Mouse (Mus musculus): ENCODE measurements around the gene Hint2. TPM values are rescaled to one million over a fixed set of nuclear protein-coding genes. Genes with fewer than 3 reads are reported as not detected.

Gene Hint2
- polyA plus RNA-seq, 1 experiment from 2014 or later, result 78.6 TPM

DNA sequence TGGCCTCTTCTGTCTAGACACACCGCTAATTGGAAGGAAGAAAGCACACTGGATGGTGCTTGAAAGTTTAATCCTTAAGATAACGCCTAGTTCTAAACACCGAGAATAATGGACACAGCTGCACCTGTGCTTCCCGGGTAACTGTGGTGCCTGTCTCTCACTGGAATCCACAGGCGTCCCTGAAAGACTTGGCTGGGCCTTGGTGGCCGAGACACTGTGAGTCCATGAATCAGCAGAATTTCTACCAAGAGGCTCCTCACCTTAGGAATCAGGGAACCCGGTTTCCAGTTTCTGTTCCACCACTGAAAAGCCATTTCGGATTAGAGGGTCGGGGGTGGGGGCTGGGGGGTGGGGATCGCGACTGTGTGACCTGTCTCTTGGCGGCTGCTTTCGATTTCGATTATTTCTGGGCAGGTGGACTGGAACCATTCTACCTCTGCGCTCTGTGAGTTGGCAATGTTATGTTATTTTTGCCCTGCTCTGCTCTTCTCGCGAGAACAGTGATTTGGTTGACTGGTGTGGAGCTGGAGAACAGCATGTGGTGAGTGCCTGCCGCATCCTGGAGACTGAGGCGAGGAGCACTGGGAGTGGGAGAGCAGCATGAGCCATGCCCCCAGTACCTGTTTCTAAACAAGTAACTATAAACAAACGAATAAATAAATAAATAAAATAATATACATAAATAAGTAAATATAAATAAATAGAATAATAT is 27.0 kb downstream of the Hint2 start:
- Histone ChIP-seq H3K36me3 (no peaks in the 10 kb centered on the region), H3K9me3 (peaks cover 10% of the 10 kb centered on the region), H3K9ac (no peak overlapping the region), H3K27me3 (no peaks in the 10 kb centered on the region), H3K4me2 (0 out of 2 replicates have a peak overlapping the region, but pooled peaks have one; percentile 13), H3K4me3 (no peak overlapping the region), H3K27ac (no peak overlapping the region), H3K4me1 (replicated peaks) (peaks cover 40% of the 10 kb centered on the region)
- 48% methylated on average over 20 of the region's 20 CpGs for WGBS
- ATAC-seq (ENCODE audit: low FRiP score), result no peak

DNA sequence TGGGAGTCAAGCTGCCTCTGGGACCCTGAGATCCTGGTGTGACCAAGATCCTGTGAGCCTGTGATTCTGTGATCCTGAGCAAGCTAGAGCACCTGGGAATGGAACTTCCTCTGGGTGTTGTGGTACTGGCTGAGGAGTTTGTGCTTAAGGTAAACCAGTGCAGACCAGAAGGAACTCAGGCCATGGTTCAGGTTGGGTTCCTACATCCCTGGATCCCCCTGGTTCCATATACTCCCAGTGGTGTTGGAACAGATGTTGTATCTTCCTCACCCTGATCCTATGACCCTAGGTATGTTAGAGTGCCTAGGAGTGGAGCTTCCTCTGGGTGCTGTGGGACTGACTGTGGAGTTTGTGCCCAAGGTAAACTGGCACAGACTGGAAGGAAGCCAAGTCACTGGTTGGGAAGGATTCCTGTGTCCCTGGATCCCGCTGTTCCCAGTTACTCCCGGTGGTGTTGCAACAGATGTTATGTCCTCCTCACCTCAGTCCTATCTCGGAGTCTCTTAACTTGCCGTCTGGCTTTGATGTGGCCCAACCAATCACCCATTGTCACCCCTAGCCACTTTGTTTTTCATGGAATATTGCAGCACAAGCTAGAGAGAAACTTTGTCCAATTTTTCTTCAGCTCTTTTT is 36.0 kb downstream of the Hint2 start:
- 86% methylated on average over 4 of the region's 4 CpGs for WGBS
- Histone ChIP-seq H3K9me3 (peaks cover 11% of the 10 kb centered on the region), H3K9ac (no peak overlapping the region)

DNA sequence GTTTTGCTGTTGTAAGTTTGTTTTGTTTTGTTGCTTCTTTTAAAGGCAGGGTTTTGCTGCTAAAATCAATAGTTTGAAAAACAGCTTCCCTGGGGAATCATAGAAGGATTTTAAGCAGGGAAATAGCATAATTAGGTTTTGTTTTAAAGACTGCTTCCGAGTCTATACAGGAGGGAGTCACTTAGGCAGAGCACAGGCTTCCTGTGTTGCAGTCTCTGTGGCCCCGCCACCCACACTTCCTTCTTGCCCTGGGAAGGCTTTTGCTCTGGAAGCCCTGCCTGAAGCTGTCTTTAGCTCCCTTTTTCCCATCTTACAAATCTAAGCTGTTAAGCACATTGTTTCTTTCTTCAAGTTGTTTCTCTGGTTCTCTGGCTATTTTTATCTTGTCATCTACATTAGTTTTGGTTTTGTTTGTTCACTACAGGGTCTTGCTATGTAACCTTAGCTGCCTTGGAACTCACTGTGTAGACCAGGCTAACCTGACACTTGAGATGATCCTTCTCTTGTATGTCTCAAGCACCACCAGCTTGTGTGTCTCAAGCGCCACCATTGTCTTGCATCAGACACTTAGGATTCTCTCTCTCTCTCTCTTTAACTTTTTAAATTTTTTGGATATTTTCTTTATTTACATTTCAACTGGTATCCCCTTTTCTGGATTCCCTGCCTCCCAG is 43.1 kb downstream of the Hint2 start:
- H3K4me2 ChIP-seq, result no peak overlapping the region
- no peak overlapping the region for H3K27ac ChIP-seq
- H3K9ac ChIP-seq, result no peak overlapping the region
- H3K36me3 ChIP-seq, result no peaks in the 10 kb centered on the region
- no peaks in the 10 kb centered on the region for H3K27me3 ChIP-seq
- 64% methylated on average over 3 of the region's 3 CpGs for WGBS
- no peaks in the 10 kb centered on the region for H3K4me1 ChIP-seq (replicated peaks)
- H3K9me3 ChIP-seq, result no peaks in the 10 kb centered on the region
- H3K4me3 ChIP-seq, result no peak overlapping the region
- no peak for ATAC-seq (ENCODE audit: low FRiP score)

More for the DNA sequence above, 36.0 kb downstream of the Hint2 start:
- Histone ChIP-seq H3K4me2 (no peak overlapping the region), H3K36me3 (no peaks in the 10 kb centered on the region), H3K4me3 (no peak overlapping the region), H3K27me3 (no peaks in the 10 kb centered on the region), H3K4me1 (replicated peaks) (no peaks in the 10 kb centered on the region), H3K27ac (no peak overlapping the region)
- no peak for ATAC-seq (ENCODE audit: low FRiP score)

DNA sequence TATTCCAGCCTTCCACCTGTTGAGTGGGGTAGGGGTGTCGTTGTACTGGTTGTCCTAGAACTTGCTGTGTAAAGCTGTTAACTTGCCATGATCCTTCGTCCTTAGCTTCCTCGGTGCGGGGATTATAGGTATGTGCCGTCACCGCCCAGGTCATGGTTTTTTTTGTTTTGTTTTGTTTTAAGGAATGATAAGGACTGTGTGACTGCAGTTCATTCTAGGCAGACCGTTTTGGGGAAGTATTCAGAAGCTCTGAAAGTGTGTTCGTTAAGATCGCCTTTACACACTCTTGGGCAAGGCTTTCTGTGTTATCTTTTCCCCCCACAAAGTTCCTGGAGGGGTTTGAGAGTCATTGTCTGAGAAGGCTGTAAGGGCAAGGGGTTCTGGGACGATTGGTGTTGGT is 43.7 kb downstream of the Hint2 start:
- H3K4me3 ChIP-seq, result no peak overlapping the region
- no peak overlapping the region for H3K4me2 ChIP-seq
- H3K9ac ChIP-seq, result no peak overlapping the region
- no peak overlapping the region for H3K27ac ChIP-seq
- no peaks in the 10 kb centered on the region for H3K27me3 ChIP-seq
- no peaks in the 10 kb centered on the region for H3K4me1 ChIP-seq (replicated peaks)
- 81% methylated on average over 10 of the region's 10 CpGs for WGBS
- no peaks in the 10 kb centered on the region for H3K36me3 ChIP-seq
- H3K9me3 ChIP-seq, result no peaks in the 10 kb centered on the region
- ATAC-seq (ENCODE audit: low FRiP score), result no peak

DNA sequence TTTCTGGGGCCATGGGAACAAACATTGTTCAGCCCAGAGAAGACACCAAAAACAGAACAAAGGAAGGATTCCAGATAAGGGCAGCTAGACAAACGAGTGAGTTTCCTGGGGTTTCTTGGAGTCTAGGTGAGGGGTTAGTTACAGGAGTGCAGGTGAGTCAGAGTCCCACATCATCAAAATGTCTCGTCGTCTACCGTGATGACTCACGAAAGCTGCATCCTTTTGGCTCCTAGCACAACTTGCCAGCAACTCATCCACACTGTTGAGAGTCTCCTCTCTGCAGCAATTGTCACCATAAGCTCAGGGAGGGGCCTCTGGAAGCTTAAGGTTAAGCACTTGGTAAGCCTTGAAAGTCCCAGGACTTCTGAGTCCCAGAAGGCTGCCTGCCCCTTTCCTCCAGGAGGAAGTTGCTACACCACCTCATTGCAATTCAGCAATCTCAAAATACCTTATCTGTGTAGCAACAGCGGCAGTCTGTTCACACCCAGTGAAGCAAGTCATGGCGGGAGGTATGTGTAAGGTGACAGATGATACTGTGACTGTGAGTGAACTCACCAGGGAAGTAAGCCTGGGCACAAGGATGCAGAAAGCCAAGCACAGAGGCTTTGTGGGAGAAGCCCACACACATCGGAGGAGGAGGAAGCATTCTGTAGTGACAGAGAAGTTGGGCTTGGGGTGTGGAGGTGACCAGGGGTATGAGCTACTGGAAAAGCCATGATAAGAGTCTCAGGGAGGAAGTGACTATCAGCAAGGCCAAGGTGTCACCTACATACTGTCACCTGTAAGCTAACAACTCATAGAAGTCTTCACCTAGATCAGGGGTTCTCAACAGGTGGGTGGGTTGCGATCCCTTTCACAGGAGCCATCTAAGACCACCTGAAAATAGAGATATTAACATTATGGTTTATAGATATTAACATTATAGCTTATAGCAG is 51.2 kb downstream of the Hint2 start:
- H3K4me2 ChIP-seq, result no peak overlapping the region
- no peaks in the 10 kb centered on the region for H3K9me3 ChIP-seq
- H3K4me3 ChIP-seq, result no peak overlapping the region
- no peaks in the 10 kb centered on the region for H3K4me1 ChIP-seq (replicated peaks)
- H3K36me3 ChIP-seq, result no peaks in the 10 kb centered on the region
- H3K27me3 ChIP-seq, result no peaks in the 10 kb centered on the region
- 83% methylated on average over 9 of the region's 9 CpGs for WGBS
- no peak for ATAC-seq (ENCODE audit: low FRiP score)
- no peak overlapping the region for H3K9ac ChIP-seq
- H3K27ac ChIP-seq, result no peak overlapping the region

Small RNA genes within 50 kb of the gene (microRNA-seq; reads per million reads assigned to microRNA genes)
- gene Gm25262, result not detected

Other genes with a start within 250 kb of the Hint2 start
- gene Fam166b, start 227.3 kb downstream of the Hint2 start, polyA plus RNA-seq (2015; fragmentation: Nextera tagmentation; extraction: Ambion mirVana), result 0.71 and 1.4 TPM in 2 replicates
- 8.7 and 9.7 TPM in 2 replicates for gene Tesk1, start 214.5 kb downstream of the Hint2 start, polyA plus RNA-seq (2015; fragmentation: Nextera tagmentation; extraction: Ambion mirVana)
- gene Cd72, start 201.8 kb downstream of the Hint2 start, polyA plus RNA-seq (2015; fragmentation: Nextera tagmentation; extraction: Ambion mirVana), result 3.5 and 4.7 TPM in 2 replicates
- gene Sit1, start 172.7 kb downstream of the Hint2 start, polyA plus RNA-seq (2015; fragmentation: Nextera tagmentation; extraction: Ambion mirVana), result not detected in 2 replicates
- gene Ccdc107, start 163.6 kb downstream of the Hint2 start, polyA plus RNA-seq (2015; fragmentation: Nextera tagmentation; extraction: Ambion mirVana), result 65.1 and 69.0 TPM in 2 replicates
- gene Arhgef39, start 156.8 kb downstream of the Hint2 start, polyA plus RNA-seq (2015; fragmentation: Nextera tagmentation; extraction: Ambion mirVana), result 8.4 and 8.9 TPM in 2 replicates
- gene Car9, start 149.5 kb downstream of the Hint2 start, polyA plus RNA-seq (2015; fragmentation: Nextera tagmentation; extraction: Ambion mirVana), result 0.19 and 0.25 TPM in 2 replicates
- 18.8 and 20.9 TPM in 2 replicates for gene Tpm2, start 132.7 kb downstream of the Hint2 start, polyA plus RNA-seq (2015; fragmentation: Nextera tagmentation; extraction: Ambion mirVana)
- gene Creb3, start 94.1 kb downstream of the Hint2 start, polyA plus RNA-seq (2015; fragmentation: Nextera tagmentation; extraction: Ambion mirVana), result 79.3 and 80.9 TPM in 2 replicates
- 64.5 and 66.2 TPM in 2 replicates for gene Tln1, start 93.8 kb downstream of the Hint2 start, polyA plus RNA-seq (2015; fragmentation: Nextera tagmentation; extraction: Ambion mirVana)
- 29.0 and 31.5 TPM in 2 replicates for gene Rgp1, start 77.8 kb downstream of the Hint2 start, polyA plus RNA-seq (2015; fragmentation: Nextera tagmentation; extraction: Ambion mirVana)
- 53.6 and 53.8 TPM in 2 replicates for gene Gba2, start 77.6 kb downstream of the Hint2 start, polyA plus RNA-seq (2015; fragmentation: Nextera tagmentation; extraction: Ambion mirVana)
- gene Msmp, start 72.0 kb downstream of the Hint2 start, polyA plus RNA-seq (2015; fragmentation: Nextera tagmentation; extraction: Ambion mirVana), result 2.6 TPM in 1 of 2 replicates, not detected in the other
- gene Npr2, start 24.5 kb downstream of the Hint2 start, polyA plus RNA-seq (2015; fragmentation: Nextera tagmentation; extraction: Ambion mirVana), result 17.1 and 18.5 TPM in 2 replicates
- 6.1 and 8.4 TPM in 2 replicates for gene Spag8, start 2.9 kb downstream of the Hint2 start, polyA plus RNA-seq (2015; fragmentation: Nextera tagmentation; extraction: Ambion mirVana)
- gene Tmem8b, start 12.5 kb upstream of the Hint2 start, polyA plus RNA-seq (2015; fragmentation: Nextera tagmentation; extraction: Ambion mirVana), result 16.2 and 16.6 TPM in 2 replicates
- 2.3 and 2.8 TPM in 2 replicates for gene Fam221b, start 12.7 kb upstream of the Hint2 start, polyA plus RNA-seq (2015; fragmentation: Nextera tagmentation; extraction: Ambion mirVana)
- not detected in 2 replicates for gene Olfr70, start 44.3 kb upstream of the Hint2 start, polyA plus RNA-seq (2015; fragmentation: Nextera tagmentation; extraction: Ambion mirVana)
- not detected in 2 replicates for gene Olfr71, start 53.8 kb upstream of the Hint2 start, polyA plus RNA-seq (2015; fragmentation: Nextera tagmentation; extraction: Ambion mirVana)
- gene Hrct1, start 70.7 kb upstream of the Hint2 start, polyA plus RNA-seq (2015; fragmentation: Nextera tagmentation; extraction: Ambion mirVana), result 0.18 and 0.35 TPM in 2 replicates
- not detected in 2 replicates for gene Spaar, start 73.6 kb upstream of the Hint2 start, polyA plus RNA-seq (2015; fragmentation: Nextera tagmentation; extraction: Ambion mirVana)
- gene Olfr159, start 114.5 kb upstream of the Hint2 start, polyA plus RNA-seq (2015; fragmentation: Nextera tagmentation; extraction: Ambion mirVana), result not detected in 2 replicates
- gene Olfr156, start 167.4 kb upstream of the Hint2 start, polyA plus RNA-seq (2015; fragmentation: Nextera tagmentation; extraction: Ambion mirVana), result not detected in 2 replicates
- gene Olfr157, start 183.7 kb upstream of the Hint2 start, polyA plus RNA-seq (2015; fragmentation: Nextera tagmentation; extraction: Ambion mirVana), result not detected in 2 replicates
- gene Olfr155, start 195.1 kb upstream of the Hint2 start, polyA plus RNA-seq (2015; fragmentation: Nextera tagmentation; extraction: Ambion mirVana), result not detected in 2 replicates
- 6.3 and 8.2 TPM in 2 replicates for gene Reck, start 219.1 kb upstream of the Hint2 start, polyA plus RNA-seq (2015; fragmentation: Nextera tagmentation; extraction: Ambion mirVana)

Measured in hindbrain, embryonic 13.5 days (tissue).